Mouse (Mus musculus) stomach, embryonic 14.5 days (tissue): ENCODE measurements around the gene Acot5. TPM values are rescaled to one million over a fixed set of nuclear protein-coding genes. Genes with fewer than 3 reads are reported as not detected.
"Not testable (repeated sequence)": the region's sequence is repeated elsewhere in the genome, so short reads cannot be mapped to it uniquely, and the experiment has no call there.

Experiments used
- ATAC-seq: fragments of 200-750 bp; cut with Nextera tagmentation; 2 replicates; pipeline ENCODE4 v1.8.0; 2017; ENCODE audit warnings: low read depth, moderate TSS enrichment; ENCODE audit not compliant: insufficient number of reproducible peaks, insufficient read depth, low FRiP score
- H3K27ac ChIP-seq: fragments of 300-500 bp; sonication (generic); 2 replicates; pipeline ENCODE4 v1.5.1; 2014; ENCODE audit warnings: mild to moderate bottlenecking, low read length, moderate library complexity, mixed read lengths
- H3K27me3 ChIP-seq: fragments of 300-500 bp; sonication (generic); 2 replicates; pipeline ENCODE4 v1.6.1; 2014; ENCODE audit warnings: low read length, control low read depth, mixed read lengths; ENCODE audit not compliant: control insufficient read depth, insufficient read depth
- H3K36me3 ChIP-seq: fragments of 300-500 bp; sonication (generic); 2 replicates; pipeline ENCODE4 v1.6.1; 2014; ENCODE audit warnings: mild to moderate bottlenecking, control low read depth, low read length, moderate library complexity, mixed read lengths; ENCODE audit not compliant: control insufficient read depth, insufficient read depth
- H3K4me1 ChIP-seq: fragments of 300-500 bp; sonication (generic); 2 replicates; pipeline ENCODE4 v1.6.1; 2014; ENCODE audit warnings: low read length, control low read depth, mixed read lengths; ENCODE audit not compliant: control insufficient read depth, insufficient read depth
- H3K4me2 ChIP-seq: fragments of 300-500 bp; sonication (generic); replicated peaks from 2 replicates; pipeline ENCODE4 v1.6.1; 2014; ENCODE audit warnings: low read depth, low read length, control low read depth
- H3K4me3 ChIP-seq: fragments of 300-500 bp; sonication (generic); 2 replicates; pipeline ENCODE4 v1.5.1; 2014; ENCODE audit warnings: low read depth, low read length, control low read depth
- H3K9ac ChIP-seq: fragments of 300-500 bp; sonication (generic); replicated peaks from 2 replicates; pipeline ENCODE4 v1.6.1; 2014; ENCODE audit warnings: low read depth, mild to moderate bottlenecking, control low read depth, low read length, moderate library complexity, mixed read lengths
- H3K9me3 ChIP-seq: fragments of 300-500 bp; sonication (generic); 2 replicates; pipeline ENCODE4 v1.6.1; 2016; ENCODE audit warnings: low read depth, low read length, control low read depth; ENCODE audit not compliant: control insufficient read depth
- WGBS: fragments of 180-500 bp; shearing (Covaris S2); extraction: QIAGEN DNeasy Blood & Tissue Kit; methylation state at CpG from one replicate; pipeline ENCODE4 v1.1.7; 2014; 5-methylcytosine and 5-hydroxymethylcytosine counted together
- polyA plus RNA-seq: library from polyadenylated mRNA; unstranded; fragments of >200 nt; fragmentation: Nextera tagmentation; extraction: Ambion mirVana; gene quantifications from 2 replicates; pipeline ENCODE4 v1.2.1, GENCODE M21; 2014

Gene Acot5
- polyA plus RNA-seq, 1 experiment from 2014 or later: not detected

GRCm38 (mm10) chr12:84099605-84100004 is 30.5 kb downstream of the Acot5 start:
- Histone ChIP-seq H3K9ac (no peak overlapping the region), H3K4me3 (no peak overlapping the region), H3K9me3 (no peaks in the 10 kb centered on the region), H3K27ac (no peak overlapping the region), H3K4me2 (no peak overlapping the region), H3K4me1 (no peaks in the 10 kb centered on the region), H3K27me3 (no peaks in the 10 kb centered on the region), H3K36me3 (no peaks in the 10 kb centered on the region)
- no peak for ATAC-seq
- WGBS: 93% methylated on average over 2 of the region's 2 CpGs

- no peaks in the 10 kb centered on the region for H3K36me3 ChIP-seq
- no peak overlapping the region for H3K4me3 ChIP-seq
- no peak overlapping the region for H3K27ac ChIP-seq
- ATAC-seq: no peak
- 64% methylated on average over 1 of the region's 1 CpGs for WGBS
- H3K4me1 ChIP-seq: no peaks in the 10 kb centered on the region
- H3K27me3 ChIP-seq: no peaks in the 10 kb centered on the region
- no peak overlapping the region for H3K9ac ChIP-seq
- peak overlapping the region; percentile 49; the same call in 1 of the 2 replicates for H3K4me2 ChIP-seq
- no peaks in the 10 kb centered on the region for H3K9me3 ChIP-seq
Measured at GRCm38 (mm10) chr12:84100071-84100470, 30.9 kb downstream of the Acot5 start.

GRCm38 (mm10) chr12:84100604-84101492 is 31.7 kb downstream of the Acot5 start, which contains the start of gene Acot6:
Gene Acot6 (plus strand): TSS chr12:84100654.
- not testable (repeated sequence) for H3K36me3 ChIP-seq, H3K4me1 ChIP-seq, H3K9me3 ChIP-seq, H3K27me3 ChIP-seq, H3K27ac ChIP-seq
- under 1% methylated on average over 74 of the region's 80 CpGs for WGBS
- H3K4me2 ChIP-seq: peak within 1 kb of the TSS; percentile 49
- peak; percentile 69; the same call in 1 of the 2 replicates for ATAC-seq
- H3K9ac ChIP-seq: peak within 1 kb of the TSS; percentile 57
- peak within 1 kb of the TSS; percentile 38 for H3K4me3 ChIP-seq

- no peak for ATAC-seq
- Histone ChIP-seq H3K9me3 (no peaks in the 10 kb centered on the region), H3K9ac (no peak overlapping the region), H3K27me3 (no peaks in the 10 kb centered on the region), H3K36me3 (no peaks in the 10 kb centered on the region), H3K27ac (no peak overlapping the region), H3K4me1 (no peaks in the 10 kb centered on the region), H3K4me3 (peak overlapping the region; percentile 38), H3K4me2 (peak overlapping the region; percentile 49)
- WGBS: 49% methylated on average over 2 of the region's 2 CpGs
Measured at GRCm38 (mm10) chr12:84101493-84101845, 32.3 kb downstream of the Acot5 start.

- Histone ChIP-seq H3K4me3 (no peak overlapping the region), H3K27ac (no peak overlapping the region), H3K27me3 (no peaks in the 10 kb centered on the region), H3K36me3 (no peaks in the 10 kb centered on the region), H3K4me1 (no peaks in the 10 kb centered on the region), H3K9ac (no peak overlapping the region), H3K4me2 (no peak overlapping the region), H3K9me3 (no peaks in the 10 kb centered on the region)
- ATAC-seq: no peak
- 82% methylated on average over 3 of the region's 3 CpGs for WGBS
Measured at GRCm38 (mm10) chr12:84107012-84107411, 37.9 kb downstream of the Acot5 start.

- no peaks in the 10 kb centered on the region for H3K36me3 ChIP-seq
- ATAC-seq: no peak
- H3K4me1 ChIP-seq: no peaks in the 10 kb centered on the region
- no peak overlapping the region for H3K4me2 ChIP-seq
- H3K9me3 ChIP-seq: no peaks in the 10 kb centered on the region
- no peak overlapping the region for H3K4me3 ChIP-seq
- H3K27ac ChIP-seq: no peak overlapping the region
- no peak overlapping the region for H3K9ac ChIP-seq
- H3K27me3 ChIP-seq: no peaks in the 10 kb centered on the region
- WGBS: 74% methylated on average over 1 of the region's 1 CpGs
Measured at GRCm38 (mm10) chr12:84107692-84108091, 38.6 kb downstream of the Acot5 start.

GRCm38 (mm10) chr12:84109924-84110323 is 40.8 kb downstream of the Acot5 start:
- no peak overlapping the region for H3K9ac ChIP-seq
- H3K9me3 ChIP-seq: no peaks in the 10 kb centered on the region
- no peak overlapping the region for H3K4me2 ChIP-seq
- ATAC-seq: no peak
- no peak overlapping the region for H3K4me3 ChIP-seq
- no peak overlapping the region for H3K27ac ChIP-seq
- WGBS: 83% methylated on average over 1 of the region's 1 CpGs
- H3K27me3 ChIP-seq: no peaks in the 10 kb centered on the region
- no peaks in the 10 kb centered on the region for H3K36me3 ChIP-seq
- no peaks in the 10 kb centered on the region for H3K4me1 ChIP-seq

GRCm38 (mm10) chr12:84110814-84111213 is 41.7 kb downstream of the Acot5 start:
- Histone ChIP-seq H3K9ac (no peak overlapping the region), H3K9me3 (no peaks in the 10 kb centered on the region), H3K27me3 (no peaks in the 10 kb centered on the region), H3K36me3 (no peaks in the 10 kb centered on the region), H3K4me3 (no peak overlapping the region), H3K4me2 (no peak overlapping the region), H3K4me1 (no peaks in the 10 kb centered on the region), H3K27ac (no peak overlapping the region)
- WGBS: 94% methylated on average over 4 of the region's 4 CpGs
- no peak for ATAC-seq
